Mouse (Mus musculus) CH12.LX (cell line): ENCODE data around the gene Sesn1. TPM values are rescaled to one million over a fixed set of nuclear protein-coding genes. Genes with fewer than 3 reads are reported as not detected.

ENCODE experiments used
- DNase-seq: peaks from one replicate; pipeline ENCODE4 v3.0.0-alpha.2; 2013; ENCODE audit errors: extremely low read depth
- H3K27ac ChIP-seq: 2 replicates; pipeline ENCODE4 v1.5.1; 2012; ENCODE audit warnings: low read depth, mild to moderate bottlenecking, control low read depth, moderate library complexity; ENCODE audit not compliant: insufficient read depth
- H3K27me3 ChIP-seq: replicated peaks from 2 replicates; pipeline ENCODE3; 2012; ENCODE audit warnings: inconsistent platforms
- H3K36me3 ChIP-seq, 2 experiments: replicated peaks in 1 of 2; 2 replicates each; pipeline versions ENCODE3 to v1.6.1; 2012; ENCODE audit warnings: inconsistent platforms in 1 of 2, low read length in 1 of 2, mild to moderate bottlenecking in 1 of 2, mixed read lengths in 1 of 2, moderate library complexity in 1 of 2; ENCODE audit not compliant: control insufficient read depth in 1 of 2, insufficient read depth in 1 of 2
- H3K4me1 ChIP-seq, 2 experiments: 2 replicates each; pipeline ENCODE4 v1.6.1; 2012; ENCODE audit warnings: inconsistent platforms in 1 of 2, moderate library complexity in 1 of 2; ENCODE audit not compliant: insufficient read depth in 2 of 2, control insufficient read depth in 1 of 2
- H3K4me2 ChIP-seq: 2 replicates; pipeline ENCODE4 v1.6.1; 2012; ENCODE audit warnings: low read depth, mild to moderate bottlenecking, control low read depth; ENCODE audit not compliant: poor library complexity, insufficient read depth, severe bottlenecking
- H3K4me3 ChIP-seq, 3 experiments: fragments of 150-350 bp in 1 of 3; sonication (generic) in 1 of 3; replicated peaks in 1 of 3; 2 replicates each; pipeline versions ENCODE3 to v1.5.1; 2011 to 2012; ENCODE audit warnings: low read depth in 2 of 3, low read length in 2 of 3, mild to moderate bottlenecking in 2 of 3, moderate library complexity in 2 of 3, control low read depth in 1 of 3, improper control_type of control experiment in 1 of 3, inconsistent platforms in 1 of 3, mixed read lengths in 1 of 3; ENCODE audit not compliant: poor library complexity in 1 of 3
- H3K79me2 ChIP-seq: replicated peaks from 2 replicates; pipeline ENCODE4 v1.6.1; 2012; ENCODE audit warnings: mild to moderate bottlenecking, moderate library complexity; ENCODE audit not compliant: control insufficient read depth, poor library complexity, insufficient read depth, severe bottlenecking; ENCODE audit errors: extremely low read depth
- H3K9ac ChIP-seq: 2 replicates; pipeline ENCODE4 v1.6.1; 2012; ENCODE audit warnings: low read depth, mild to moderate bottlenecking, control low read depth, moderate library complexity; ENCODE audit not compliant: insufficient read depth
- H3K9me3 ChIP-seq: replicated peaks from 2 replicates; pipeline ENCODE3; 2012; ENCODE audit warnings: low read length, inconsistent platforms, mixed read lengths
- CHD2 ChIP-seq: IDR thresholded peaks from 2 replicates; pipeline ENCODE4 v1.6.1; 2011; ENCODE audit warnings: low read length, improper control_type of control experiment
- ELF1 ChIP-seq: IDR thresholded peaks from 2 replicates; pipeline ENCODE4 v1.6.1; 2014; ENCODE audit warnings: low read depth, mild to moderate bottlenecking, inconsistent platforms, low read length, improper control_type of control experiment
- IRF4 ChIP-seq: IDR thresholded peaks from 2 replicates; pipeline ENCODE4 v1.6.1; 2014; ENCODE audit warnings: low read depth, mild to moderate bottlenecking, inconsistent platforms, low read length, improper control_type of control experiment
- JUND ChIP-seq: conservative IDR thresholded peaks from 2 replicates; pipeline ENCODE4 v1.6.1; 2011; ENCODE audit warnings: low read depth, low read length, improper control_type of control experiment
- KAT2A ChIP-seq: IDR thresholded peaks from 2 replicates; pipeline ENCODE4 v1.6.1; 2012; ENCODE audit warnings: low read length, improper control_type of control experiment, inconsistent platforms; ENCODE audit not compliant: insufficient replicate concordance
- MAX ChIP-seq: IDR thresholded peaks from 2 replicates; pipeline ENCODE4 v1.6.1; 2011; ENCODE audit warnings: low read length, improper control_type of control experiment
- MAZ ChIP-seq: IDR thresholded peaks from 2 replicates; pipeline ENCODE4 v1.6.1; 2012; ENCODE audit warnings: low read depth, mild to moderate bottlenecking, inconsistent platforms, low read length, improper control_type of control experiment, moderate library complexity
- MYC ChIP-seq: IDR thresholded peaks from 2 replicates; pipeline ENCODE4 v1.6.1; 2011; ENCODE audit warnings: low read depth, mild to moderate bottlenecking, improper control_type of control experiment, low read length
- NELFE ChIP-seq: IDR thresholded peaks from 2 replicates; pipeline ENCODE4 v1.6.1; 2011; ENCODE audit warnings: low read depth, low read length, improper control_type of control experiment
- NRF1 ChIP-seq: IDR thresholded peaks from 2 replicates; pipeline ENCODE4 v1.6.1; 2014; ENCODE audit warnings: low read depth, mild to moderate bottlenecking, inconsistent platforms, low read length, improper control_type of control experiment, moderate library complexity
- RAD21 ChIP-seq: IDR thresholded peaks from 2 replicates; pipeline ENCODE4 v1.6.1; 2011; ENCODE audit warnings: low read depth, mild to moderate bottlenecking, low read length, improper control_type of control experiment, moderate library complexity
- SIN3A ChIP-seq: IDR thresholded peaks from 2 replicates; pipeline ENCODE4 v1.6.1; 2012; ENCODE audit warnings: low read length, improper control_type of control experiment, inconsistent platforms
- SMC3 ChIP-seq: IDR thresholded peaks from 2 replicates; pipeline ENCODE4 v1.6.1; 2011; ENCODE audit warnings: low read depth, low read length, improper control_type of control experiment
- TBP ChIP-seq: conservative IDR thresholded peaks from 2 replicates; pipeline ENCODE4 v1.6.1; 2011; ENCODE audit warnings: low read depth, low read length, improper control_type of control experiment
- USF2 ChIP-seq: conservative IDR thresholded peaks from 2 replicates; pipeline ENCODE4 v1.6.1; 2011; ENCODE audit warnings: low read depth, low read length, improper control_type of control experiment
- ZC3H11A ChIP-seq: IDR thresholded peaks from 2 replicates; pipeline ENCODE4 v1.6.1; 2012; ENCODE audit warnings: low read depth, mild to moderate bottlenecking, inconsistent platforms, low read length, improper control_type of control experiment
- ZKSCAN1 ChIP-seq: IDR thresholded peaks from 2 replicates; pipeline ENCODE4 v1.6.1; 2012; ENCODE audit warnings: low read depth, inconsistent platforms, low read length, improper control_type of control experiment, borderline replicate concordance
- ZMIZ1 ChIP-seq: IDR thresholded peaks from 2 replicates; pipeline ENCODE4 v1.6.1; 2012; ENCODE audit warnings: low read depth, mild to moderate bottlenecking, inconsistent platforms, low read length, improper control_type of control experiment
- ZNF384 ChIP-seq: IDR thresholded peaks from 2 replicates; pipeline ENCODE4 v1.6.1; 2012; ENCODE audit warnings: low read depth, low read length, improper control_type of control experiment, inconsistent platforms
- dilution Hi-C: fragments of 300-500 bp; cut with MboI; formaldehyde crosslinking; loops from 2 replicates; pipeline ENCODE4 v1.14.3; 2020; ENCODE audit warnings: low sequenced_read_pairs; ENCODE audit not compliant: extremely low pct_unique_long_range_greater_than_20kb, extremely low pct_ligation_motif_present
- in situ Hi-C: fragments of 300-500 bp; cut with MboI; formaldehyde crosslinking; loops from 3 replicates; pipeline ENCODE4 v1.14.3; 2019; ENCODE audit warnings: low sequenced_read_pairs, low pct_ligation_motif_present, low pct_unique_long_range_greater_than_20kb, mixed read lengths
- polyA plus RNA-seq: library from polyadenylated mRNA; unstranded; fragments of >175 nt; gene quantifications from 2 replicates; pipeline ENCODE4 v1.2.1, GENCODE M21; 2012; ENCODE audit warnings: low read depth; ENCODE audit not compliant: insufficient read length
- total RNA-seq, 2 experiments: library from RNA; depleted of rRNA; stranded (reverse); fragments of 300-350 nt in 1 of 2; fragments of >200 nt in 1 of 2; gene quantifications; 2 replicates each; pipeline ENCODE4 v1.2.3; 2012 to 2014

Gene Sesn1
- total and polyA plus RNA-seq, 3 experiments = 10.4 to 27.8 (median 22.0) TPM

- peaks cover 20 to 68% of the 10 kb centered on the region in 2 experiments for H3K36me3 ChIP-seq
Observed at GRCm38 (mm10) chr10:41803467-41803866, 6.3 kb upstream of the Sesn1 start.

GRCm38 (mm10) chr10:41804711-41805110 is 5.0 kb upstream of the Sesn1 start:
- Histone ChIP-seq H3K9me3 (peaks cover 3% of the 10 kb centered on the region), H3K27ac (no peak overlapping the region), H3K27me3 (no peaks in the 10 kb centered on the region), H3K79me2 (0 out of 2 replicates have a peak, but pooled peaks cover 6% of the 10 kb centered on the region), H3K9ac (no peak overlapping the region), H3K4me3 (no peak overlapping the region), H3K36me3 (peaks cover 16 to 59% of the 10 kb centered on the region in 2 experiments), H3K4me2 (no peak overlapping the region)
- dilution Hi-C loops = no loop called here
- in situ Hi-C loops = loop anchor here (25.0 kb wide), 1 partner anchor 292 kb away; the partner anchor contains the start of gene Cd164
- TF ChIP-seq SMC3 (no peak), TBP (no peak), CHD2 (no peak), NRF1 (no peak), MYC (no peak)
- TF ChIP-seq, all 38 proteins: peak for 0
- no peak for DNase-seq
- H3K4me1 ChIP-seq = peaks cover 0 to 20% of the 10 kb centered on the region in 2 experiments; a peak in 1 of 4 replicates

More at GRCm38 (mm10) chr10:41803467-41803866, 6.3 kb upstream of the Sesn1 start:
- Histone ChIP-seq H3K4me2 (no peak overlapping the region), H3K4me1 (peaks cover 0 to 18% of the 10 kb centered on the region in 2 experiments; a peak in 1 of 4 replicates), H3K4me3 (no peak overlapping the region), H3K79me2 (0 out of 2 replicates have a peak, but pooled peaks cover 6% of the 10 kb centered on the region), H3K27me3 (no peaks in the 10 kb centered on the region), H3K27ac (no peak overlapping the region), H3K9me3 (peaks cover 3% of the 10 kb centered on the region), H3K9ac (no peak overlapping the region)
- dilution Hi-C loops (no loop called here), in situ Hi-C loops (loop anchor here (25.0 kb wide), 1 partner anchor 291 kb away; the partner anchor contains the start of gene Cd164)
- TF ChIP-seq ZC3H11A (no peak), ZMIZ1 (no peak), USF2 (no peak), NRF1 (no peak), SIN3A (no peak), MAX (no peak), JUND (no peak), KAT2A (no peak), MAZ (no peak), NELFE (no peak), IRF4 (no peak), RAD21 (no peak), ZKSCAN1 (no peak), ELF1 (no peak), CHD2 (no peak), ZNF384 (no peak)
- DNase-seq = no peak
